Mouse (Mus musculus): Measurements from ENCODE around the gene Dusp1.

Dusp1 gene

GRCm38 (mm10) chr17:26502808-26503671, 58.9 kb downstream of the Dusp1 start:
- peak; percentile 90 for DNase-seq (ENCODE audit: low read depth, low spot score)

GRCm38 (mm10) chr17:26501826-26502225, 60.1 kb downstream of the Dusp1 start:
- DNase-seq (ENCODE audit: low read depth, low spot score), result no peak

GRCm38 (mm10) chr17:26498626-26499025, 63.3 kb downstream of the Dusp1 start:
- no peak for DNase-seq (ENCODE audit: low read depth, low spot score)

GRCm38 (mm10) chr17:26497416-26497923, 64.5 kb downstream of the Dusp1 start:
- no peak for DNase-seq (ENCODE audit: low read depth, low spot score)

- DNase-seq (ENCODE audit: low read depth, low spot score), result no peak
Observed at GRCm38 (mm10) chr17:26494642-26495468, 67.1 kb downstream of the Dusp1 start.

GRCm38 (mm10) chr17:26492246-26492645, 69.7 kb downstream of the Dusp1 start:
- DNase-seq (ENCODE audit: low read depth, low spot score), result no peak

GRCm38 (mm10) chr17:26490910-26491309, 71.0 kb downstream of the Dusp1 start:
- no peak for DNase-seq (ENCODE audit: low read depth, low spot score)

- no peak for DNase-seq (ENCODE audit: low read depth, low spot score)
Observed at GRCm38 (mm10) chr17:26490072-26490471, 71.9 kb downstream of the Dusp1 start.

GRCm38 (mm10) chr17:26488711-26489403, 73.1 kb downstream of the Dusp1 start:
- no peak for DNase-seq (ENCODE audit: low read depth, low spot score)

GRCm38 (mm10) chr17:26487917-26488316, 74.0 kb downstream of the Dusp1 start:
- no peak for DNase-seq (ENCODE audit: low read depth, low spot score)

GRCm38 (mm10) chr17:26487266-26487665, 74.7 kb downstream of the Dusp1 start:
- no peak for DNase-seq (ENCODE audit: low read depth, low spot score)

- DNase-seq (ENCODE audit: low read depth, low spot score), result no peak
Observed at GRCm38 (mm10) chr17:26484626-26485421, 77.1 kb downstream of the Dusp1 start.

- no peak for DNase-seq (ENCODE audit: low read depth, low spot score)
Observed at GRCm38 (mm10) chr17:26480956-26481355, 81.0 kb downstream of the Dusp1 start.

- DNase-seq (ENCODE audit: low read depth, low spot score), result no peak
Observed at GRCm38 (mm10) chr17:26479619-26480018, 82.3 kb downstream of the Dusp1 start.

- no peak for DNase-seq (ENCODE audit: low read depth, low spot score)
Observed at GRCm38 (mm10) chr17:26478672-26479071, 83.3 kb downstream of the Dusp1 start.

GRCm38 (mm10) chr17:26476871-26477270, 85.1 kb downstream of the Dusp1 start:
- DNase-seq (ENCODE audit: low read depth, low spot score), result peak; percentile 12

GRCm38 (mm10) chr17:26468102-26468894, 93.6 kb downstream of the Dusp1 start:
- no peak for DNase-seq (ENCODE audit: low read depth, low spot score)

- no peak for DNase-seq (ENCODE audit: low read depth, low spot score)
Observed at GRCm38 (mm10) chr17:26467619-26468018, 94.3 kb downstream of the Dusp1 start.

GRCm38 (mm10) chr17:26466741-26467150, 95.2 kb downstream of the Dusp1 start:
- peak; percentile 78 for DNase-seq (ENCODE audit: low read depth, low spot score)

GRCm38 (mm10) chr17:26464972-26465371, 97.0 kb downstream of the Dusp1 start:
- peak; percentile 28 for DNase-seq (ENCODE audit: low read depth, low spot score)

Measured in mesoderm, embryonic 11.5 days (tissue).